In genomic region chr1:153673900-153674299, GRCm38 (mm10) we compare ENCODE assay signal across 24 mouse cellular contexts. TPM values are rescaled to one million over a fixed set of nuclear protein-coding genes. Genes with fewer than 3 reads are reported as not detected.
DNase-seq lines count a peak whose midpoint lies in the region; ATAC-seq lines count a peak whose summit lies in the region.
"Had no signal": no experiment of that assay in that cellular context is flagged by ENCODE, and none has a peak within 500 bp of the region (broad histone marks: within the 10 kb centered on the region; RNA-seq: fewer than 3 reads in every experiment).

No protein-coding gene starts in this region.

- H3K4me1 ChIP-seq in heart, embryonic 16.5 days (ENCODE audit: control insufficient read depth, insufficient read depth, low read length) = peaks cover 24% of the 10 kb centered on the region
- H3K4me1 ChIP-seq: intestine, embryonic 15.5 days had no signal

- no peak overlapping the region for H3K9ac ChIP-seq in heart, embryonic 16.5 days (ENCODE audit: low read length)
- H3K9ac ChIP-seq: embryonic facial prominence, embryonic 13.5 days; forebrain, embryonic 12.5 days; heart, embryonic 15.5 days; hindbrain, embryonic 14.5 days; intestine, embryonic 15.5 days had no signal

- peak; percentile 47; the same call in 1 of the 2 replicates for ATAC-seq in heart, embryonic 16.5 days (replicated peaks; ENCODE audit: extremely low read depth, insufficient read depth, low FRiP score)
- ATAC-seq: activated CD4-positive, CD25-positive, alpha-beta regulatory T cell, adult 4 months; intestine, embryonic 15.5 days; Patski had no signal

- H3K4me2 ChIP-seq in heart, embryonic 16.5 days (ENCODE audit: low read depth, low read length) = no peak overlapping the region; the same call in 1 of the 2 replicates
- H3K4me2 ChIP-seq: embryonic facial prominence, embryonic 13.5 days; forebrain, embryonic 12.5 days; heart, embryonic 11.5 days; heart, embryonic 15.5 days; hindbrain, embryonic 14.5 days; intestine, embryonic 15.5 days had no signal

- no peaks in the 10 kb centered on the region for H3K36me3 ChIP-seq in heart, embryonic 16.5 days (ENCODE audit: control insufficient read depth, insufficient read depth)
- H3K36me3 ChIP-seq: embryonic facial prominence, embryonic 13.5 days; forebrain, embryonic 12.5 days; heart, embryonic 15.5 days; hindbrain, embryonic 10.5 days; intestine, embryonic 15.5 days had no signal

- peak; percentile 34 for DNase-seq in cerebellum, adult 9-11 months
- no peak for DNase-seq in cerebellum, adult 9-10 months
- no peak for DNase-seq in heart, adult 8-10 months (ENCODE audit: low spot score)
- DNase-seq in left cerebral cortex, postnatal 36 days (ENCODE audit: low spot score in 2 of 2) = peak; percentile 30 to 45
- no peak for DNase-seq in left cerebral cortex, postnatal 10 days (ENCODE audit: extremely low spot score in 1 of 2, low spot score in 2 of 2)
- peak; percentile 50 for DNase-seq in telencephalon, adult 2 months (ENCODE audit: low read depth, low spot score)
- DNase-seq: adrenal gland, postnatal 36 days; cerebellum, adult 11-12 months; cerebellum, postnatal 14 days; gastrocnemius, postnatal 10 days; heart, adult 18-20 months had no signal

- H3K4me3 ChIP-seq in heart, embryonic 16.5 days (ENCODE audit: low read length) = no peak overlapping the region
- H3K4me3 ChIP-seq: embryonic facial prominence, embryonic 13.5 days; forebrain, embryonic 12.5 days; heart, embryonic 15.5 days; hindbrain, embryonic 10.5 days; intestine, embryonic 15.5 days had no signal

- H3K27me3 ChIP-seq in heart, embryonic 16.5 days (ENCODE audit: control insufficient read depth, insufficient read depth, low read length) = peaks cover 10% of the 10 kb centered on the region; the same call in 1 of the 2 replicates
- H3K27me3 ChIP-seq: intestine, embryonic 15.5 days; Patski had no signal

- intact Hi-C loops in left cerebral cortex, postnatal 36 days (cut with DNase I) = no loop called here
- intact Hi-C loops in left cerebral cortex, postnatal 10 days (cut with DNase I) = no loop called here

- no peaks in the 10 kb centered on the region for H3K9me3 ChIP-seq in heart, embryonic 16.5 days (replicated peaks; ENCODE audit: control insufficient read depth, low read length)
- H3K9me3 ChIP-seq: embryonic facial prominence, embryonic 13.5 days; forebrain, embryonic 12.5 days; heart, embryonic 15.5 days; hindbrain, embryonic 10.5 days; intestine, embryonic 15.5 days had no signal

- H3K27ac ChIP-seq in heart, embryonic 16.5 days (ENCODE audit: low read length) = no peak overlapping the region
- H3K27ac ChIP-seq: embryonic facial prominence, embryonic 13.5 days; forebrain, embryonic 12.5 days; heart, embryonic 15.5 days; hindbrain, embryonic 10.5 days; hindbrain, embryonic 14.5 days; intestine, embryonic 15.5 days had no signal

- WGBS in heart, embryonic 16.5 days = 51% methylated on average over 12 of the region's 12 CpGs

RNA-seq across cellular contexts. Expression of gene Rgs8, which starts 21.1 kb away (rescaled TPM):
- 0.21 and 0.32 TPM in 2 replicates for polyA plus RNA-seq in heart, embryonic 16.5 days (2015; fragmentation: Nextera tagmentation; extraction: Ambion mirVana)
- not detected for total RNA-seq in heart, adult 8-10 months (2022)
- total RNA-seq in left cerebral cortex, postnatal 36 days (2021) = 10 to 100 TPM; 61.6 to 65.5 TPM
- total RNA-seq in left cerebral cortex, postnatal 10 days (2021) = 10 to 100 TPM; 24.3 to 34.0 TPM
- total RNA-seq: adrenal gland, adult 18-20 months; CH12.LX; heart, adult 18-20 months; heart, postnatal 25 days had no signal

Comparison
In these comparisons a context has a peak if more than half of its experiments do, and no peak if none do; other contexts are left out.
1. DNase-seq: peak in cerebellum, adult 9-11 months (single experiment), left cerebral cortex, postnatal 36 days (2 of 2) and telencephalon, adult 2 months (single experiment); none in cerebellum, adult 9-10 months (single experiment), heart, adult 8-10 months (single experiment) and left cerebral cortex, postnatal 10 days (0 of 2).
2. RNA of gene Rgs8, which starts 21.1 kb away (total RNA-seq): 61.6 to 65.5 TPM in left cerebral cortex, postnatal 36 days and 24.3 to 34.0 TPM in left cerebral cortex, postnatal 10 days; not detected in heart, adult 8-10 months; every median in the first group is over 10 times any median in the second.